Mouse (Mus musculus): ENCODE measurements at regions not wholly inside any gene's neighbourhood (a gene's known extent, or its start where the extent isn't known, plus 50 kb on each side); places are given as distances from the start of the nearest gene placed in this dataset.

DNA sequence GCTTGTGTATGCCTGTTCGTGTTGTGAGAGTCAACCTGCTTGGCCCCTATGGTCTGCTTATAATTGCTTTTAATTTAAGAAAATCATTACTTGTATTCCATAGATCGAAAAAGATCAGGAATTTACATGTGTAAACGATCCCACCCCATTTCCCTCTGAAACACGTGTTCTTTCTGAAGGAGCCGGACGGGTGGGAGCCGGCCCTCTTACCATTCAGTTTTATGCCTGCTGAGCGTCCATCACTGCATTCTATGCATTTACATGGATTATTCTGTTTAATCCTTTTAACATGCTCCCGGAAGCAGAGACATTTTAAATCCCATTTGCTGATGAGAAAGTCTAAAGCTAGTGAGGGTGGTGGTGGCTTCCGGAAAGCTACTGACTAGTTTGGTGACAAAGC, 213.8 kb downstream of the Ppp4r2 start:
- TF ChIP-seq EP300 (optimal IDR thresholded peaks at IDR 0.05) = no peak
- no peak for TF ChIP-seq CTCF (IDR thresholded peaks at IDR 0.05; ENCODE audit: low read depth)
